In the genomic region with DNA sequence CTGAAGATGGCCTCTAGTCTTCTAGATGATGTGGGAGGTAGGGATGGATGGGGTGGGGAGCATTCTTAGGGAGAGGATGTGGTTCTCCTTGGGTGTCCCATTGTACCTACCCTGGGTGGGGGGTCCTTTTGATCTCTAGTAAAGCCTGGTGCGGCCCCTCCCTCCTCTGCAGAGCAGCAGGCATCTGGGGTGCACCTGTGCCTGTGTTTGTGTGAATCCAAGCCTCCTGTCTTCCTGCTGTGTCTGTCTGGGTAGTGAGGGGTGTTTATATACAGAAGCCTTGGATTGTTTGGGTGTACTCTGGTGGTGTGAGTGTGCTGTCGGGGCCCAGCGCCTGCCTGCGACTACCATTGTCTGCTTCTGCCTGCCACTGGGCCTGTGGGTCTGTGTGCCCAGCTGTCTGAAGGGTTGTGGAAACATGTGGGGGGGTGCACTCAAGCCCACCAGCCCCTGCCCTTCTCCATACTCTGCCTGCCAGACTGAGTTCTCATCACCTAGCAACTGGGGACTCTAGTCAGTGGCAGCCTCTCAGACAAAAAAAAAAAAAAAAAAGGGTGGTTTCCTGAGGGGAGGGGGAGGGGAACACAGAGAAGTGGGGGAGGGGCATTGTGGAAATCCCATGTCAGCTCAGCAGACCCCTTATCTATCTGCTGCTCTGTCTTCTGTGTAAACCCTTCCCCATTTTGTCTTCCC, we compare ENCODE assay signal across 11 mouse cellular contexts. TPM values are rescaled to one million over a fixed set of nuclear protein-coding genes. Genes with fewer than 3 reads are reported as not detected.
A peak's percentile ranks its signal among the peaks of the same experiment; 100 is the strongest.
DNase-seq lines count a peak whose midpoint lies in the region; ATAC-seq and TF ChIP-seq lines count a peak whose summit lies in the region.
"Had no signal": no experiment of that assay in that cellular context is flagged by ENCODE, and none has a peak within 500 bp of the region (broad histone marks: within the 10 kb centered on the region; RNA-seq: fewer than 3 reads in every experiment).

No protein-coding gene starts in this region.

- WGBS in hindbrain, embryonic 15.5 days, result 12% methylated on average over 4 of the region's 4 CpGs
- 34% methylated on average over 4 of the region's 4 CpGs for WGBS in thymus, adult 2 months

- no peak for TF ChIP-seq POLR2A in thymus, adult 2 months (IDR thresholded peaks at IDR 0.05; ENCODE audit: control insufficient read depth, extremely low read depth, insufficient read depth, low read length, poor library complexity)

- H3K4me1 ChIP-seq in hindbrain, embryonic 15.5 days (replicated peaks), result peaks cover 81% of the 10 kb centered on the region
- peaks cover 47% of the 10 kb centered on the region for H3K4me1 ChIP-seq in thymus, adult 2 months (replicated peaks; ENCODE audit: control insufficient read depth, insufficient read depth, low read length)

- H3K9me3 ChIP-seq in hindbrain, embryonic 15.5 days, result no peaks in the 10 kb centered on the region
- H3K9me3 ChIP-seq: stomach, embryonic 15.5 days had no signal

- H3K27ac ChIP-seq in left cerebral cortex, adult 2 months, result peak overlapping the region; percentile 88
- peak overlapping the region; percentile 43 for H3K27ac ChIP-seq in hindbrain, embryonic 15.5 days (replicated peaks)
- no peak overlapping the region for H3K27ac ChIP-seq in thymus, adult 2 months (ENCODE audit: control insufficient read depth, insufficient read depth, low read length)
- H3K27ac ChIP-seq: liver, embryonic 14.5 days; stomach, embryonic 15.5 days had no signal

- H3K27me3 ChIP-seq in hindbrain, embryonic 15.5 days, result no peaks in the 10 kb centered on the region
- no peaks in the 10 kb centered on the region for H3K27me3 ChIP-seq in thymus, adult 2 months (ENCODE audit: control insufficient read depth, insufficient read depth, low read length)
- H3K27me3 ChIP-seq: stomach, embryonic 15.5 days had no signal

- no peak overlapping the region for H3K4me3 ChIP-seq in left cerebral cortex, adult 2 months
- no peak overlapping the region for H3K4me3 ChIP-seq in hindbrain, embryonic 15.5 days
- no peak overlapping the region for H3K4me3 ChIP-seq in thymus, adult 2 months (ENCODE audit: control insufficient read depth, insufficient read depth, low read length)
- H3K4me3 ChIP-seq: stomach, embryonic 15.5 days had no signal

- no peak overlapping the region for H3K4me2 ChIP-seq in hindbrain, embryonic 15.5 days
- H3K4me2 ChIP-seq: stomach, embryonic 15.5 days had no signal

- no peak overlapping the region for H3K9ac ChIP-seq in hindbrain, embryonic 15.5 days
- H3K9ac ChIP-seq: liver, embryonic 14.5 days; stomach, embryonic 15.5 days had no signal

- intact Hi-C loops in left cerebral cortex, adult 2 months (cut with DNase I), result loop anchor here (2.0 to 5.0 kb wide), 3 partner anchors 23 to 424 kb away; a partner anchor contains a TSS

- ATAC-seq in hindbrain, embryonic 15.5 days (ENCODE audit: low FRiP score, low read depth), result no peak; the same call in 1 of the 2 replicates
- ATAC-seq in erythroid progenitor cell, adult 5-6 weeks (replicated peaks; ENCODE audit: low FRiP score, poor library complexity, severe bottlenecking), result no peak

- no peaks in the 10 kb centered on the region for H3K36me3 ChIP-seq in hindbrain, embryonic 15.5 days
- H3K36me3 ChIP-seq in thymus, adult 2 months (ENCODE audit: control insufficient read depth, insufficient read depth, low read length), result no peaks in the 10 kb centered on the region
- H3K36me3 ChIP-seq: stomach, embryonic 15.5 days had no signal

- no peak for DNase-seq in left cerebral cortex, adult 2 months (ENCODE audit: extremely low spot score in 1 of 2, low spot score in 2 of 2)
- DNase-seq in left cerebral cortex, adult 9 months (ENCODE audit: low spot score in 2 of 2), result no peak
- peak; percentile 58 for DNase-seq in embryo, embryonic 9.5 days (ENCODE audit: extremely low spot score)
- peak; percentile 61 for DNase-seq in thymus, adult 2 months
- no peak for DNase-seq in spleen, postnatal 14 days (ENCODE audit: low spot score in 2 of 2)
- no peak for DNase-seq in kidney, adult 18-20 months
- DNase-seq: kidney, postnatal 10 days had no signal

- no peak for TF ChIP-seq CTCF in left cerebral cortex, adult 2 months (IDR thresholded peaks at IDR 0.05)
- TF ChIP-seq CTCF in thymus, adult 2 months (IDR thresholded peaks at IDR 0.05; ENCODE audit: borderline replicate concordance, control insufficient read depth, extremely low read depth, insufficient read depth, low read length, poor library complexity), result no peak

RNA-seq across cellular contexts. Expression of a gene that starts 36.1 kb away (rescaled TPM):
- 10 to 100 TPM; 50.8 to 53.6 TPM for total RNA-seq in left cerebral cortex, adult 2 months (2021)
- polyA plus RNA-seq in hindbrain, embryonic 15.5 days (2015; fragmentation: Nextera tagmentation; extraction: Ambion mirVana), result 81.7 and 94.2 TPM in 2 replicates
- polyA plus RNA-seq in thymus, adult 2 months (2012; rRNA removed), result 300 and 366 TPM in 2 replicates
- total RNA-seq in erythroid progenitor cell, adult 5-6 weeks (2015; ENCODE audit: low replicate concordance), result 47.9 and 70.8 TPM in 2 replicates
- total RNA-seq in erythroid progenitor cell, adult 5-6 weeks (2017; ENCODE audit: low replicate concordance), result 71.2 and 104 TPM in 2 replicates

RNA-seq across cellular contexts. Expression of a gene that starts 39.5 kb away (rescaled TPM):
- 1 to 10 TPM; 2.1 to 4.5 TPM for total RNA-seq in left cerebral cortex, adult 2 months (2021)
- polyA plus RNA-seq in hindbrain, embryonic 15.5 days (2015; fragmentation: Nextera tagmentation; extraction: Ambion mirVana), result 34.0 and 36.2 TPM in 2 replicates
- 169 and 232 TPM in 2 replicates for polyA plus RNA-seq in thymus, adult 2 months (2012; rRNA removed)
- total RNA-seq in erythroid progenitor cell, adult 5-6 weeks (2015; ENCODE audit: low replicate concordance), result 111 and 119 TPM in 2 replicates
- 159 and 169 TPM in 2 replicates for total RNA-seq in erythroid progenitor cell, adult 5-6 weeks (2017; ENCODE audit: low replicate concordance)

Comparison
In these comparisons a context has a peak if more than half of its experiments do, and no peak if none do; other contexts are left out.
1. DNase-seq: peak in embryo, embryonic 9.5 days (single experiment) and thymus, adult 2 months (single experiment); none in left cerebral cortex, adult 2 months (0 of 2), left cerebral cortex, adult 9 months (0 of 2), spleen, postnatal 14 days (0 of 2) and kidney, adult 18-20 months (single experiment).
2. RNA of a gene that starts 39.5 kb away (total RNA-seq): 111 to 169 TPM in erythroid progenitor cell, adult 5-6 weeks; 2.1 to 4.5 TPM in left cerebral cortex, adult 2 months; every median in the first group is over 10 times any median in the second.